Mouse (Mus musculus) urinary bladder, adult 2 months (tissue): ENCODE results near the gene Ddx11. TPM values are rescaled to one million over a fixed set of nuclear protein-coding genes. Genes with fewer than 3 reads are reported as not detected.
A peak's percentile ranks its signal among the peaks of the same experiment; 100 is the strongest.

ENCODE experiments used
- DNase-seq: peaks from one replicate; pipeline ENCODE4 v3.0.0; 2022; ENCODE audit warnings: low spot score
- polyA plus RNA-seq: library from polyadenylated mRNA; depleted of rRNA; stranded (reverse); fragments of >200 nt; gene quantifications from 2 replicates; pipeline ENCODE4 v1.2.3, GENCODE M21; 2012; rRNA removed

Ddx11 gene
- 5.2 and 5.9 TPM in 2 replicates for polyA plus RNA-seq

GRCm38 (mm10) chr17:66123066-66123815 lies at the start of gene Ddx11:
Gene Ddx11, plus strand, starts transcription at chr17:66123520.
- DNase-seq = peak; percentile 95

GRCm38 (mm10) chr17:66073971-66074370 lies 49.3 kb upstream of the Ddx11 start:
- no peak for DNase-seq

GRCm38 (mm10) chr17:66075827-66076173 lies 47.5 kb upstream of the Ddx11 start:
- DNase-seq = no peak

- DNase-seq = no peak
These were observed 47.0 kb upstream of the Ddx11 start for GRCm38 (mm10) chr17:66076174-66076927.

GRCm38 (mm10) chr17:66076934-66077333 lies 46.4 kb upstream of the Ddx11 start, which contains the start of gene Ankrd12:
Gene Ankrd12, minus strand, starts transcription at chr17:66077089.
- peak; percentile 99 for DNase-seq

- no peak for DNase-seq
These were observed 45.9 kb upstream of the Ddx11 start for GRCm38 (mm10) chr17:66077437-66077850.

GRCm38 (mm10) chr17:66084486-66084885 lies 38.8 kb upstream of the Ddx11 start:
- DNase-seq = no peak

GRCm38 (mm10) chr17:66085038-66085437 lies 38.3 kb upstream of the Ddx11 start:
- DNase-seq = no peak

GRCm38 (mm10) chr17:66090251-66090650 lies 33.1 kb upstream of the Ddx11 start:
- DNase-seq = no peak

GRCm38 (mm10) chr17:66091392-66091791 lies 31.9 kb upstream of the Ddx11 start:
- DNase-seq = no peak

- DNase-seq = no peak
These were observed 31.3 kb upstream of the Ddx11 start for GRCm38 (mm10) chr17:66092065-66092464.

GRCm38 (mm10) chr17:66092664-66093063 lies 30.7 kb upstream of the Ddx11 start:
- DNase-seq = no peak

- no peak for DNase-seq
These were observed 22.5 kb upstream of the Ddx11 start for GRCm38 (mm10) chr17:66100566-66101379.

- DNase-seq = peak; percentile 79
These were observed 21.7 kb upstream of the Ddx11 start, which contains the start of gene Ndufv2 for GRCm38 (mm10) chr17:66101380-66102330. Gene Ndufv2, minus strand, starts transcription at chr17:66101559.

GRCm38 (mm10) chr17:66104076-66104475 lies 19.2 kb upstream of the Ddx11 start:
- DNase-seq = no peak

GRCm38 (mm10) chr17:66106601-66107267 lies 16.6 kb upstream of the Ddx11 start:
- DNase-seq = no peak

- DNase-seq = no peak
These were observed 15.9 kb upstream of the Ddx11 start for GRCm38 (mm10) chr17:66107466-66107865.

- DNase-seq = no peak
These were observed 15.1 kb upstream of the Ddx11 start for GRCm38 (mm10) chr17:66108198-66108597.

- no peak for DNase-seq
These were observed 12.6 kb upstream of the Ddx11 start for GRCm38 (mm10) chr17:66110746-66111145.

- peak; percentile 71 for DNase-seq
These were observed 11.8 kb upstream of the Ddx11 start, which contains the start of gene Washc1 for GRCm38 (mm10) chr17:66111402-66111959. Gene Washc1, plus strand, starts transcription at chr17:66111545.
